Mouse (Mus musculus) Muller cell, postnatal 12 days (primary cell): Measurements from ENCODE around the gene Aknad1.
A peak's percentile ranks its signal among the peaks of the same experiment; 100 is the strongest.

Experiments used
- DNase-seq: peaks from one replicate; pipeline ENCODE4 v3.0.0-alpha.2; 2015; ENCODE audit errors: inconsistent ontology term

Gene Aknad1

GRCm38 (mm10) chr3:108786520-108786919 is 47.1 kb downstream of the Aknad1 start:
- DNase-seq: no peak

- DNase-seq: no peak
Measured at GRCm38 (mm10) chr3:108787754-108788454, 48.4 kb downstream of the Aknad1 start.

- no peak for DNase-seq
Measured at GRCm38 (mm10) chr3:108788455-108788794, 49.0 kb downstream of the Aknad1 start.

GRCm38 (mm10) chr3:108789299-108789698 is 49.8 kb downstream of the Aknad1 start:
- no peak for DNase-seq

- DNase-seq: no peak
Measured at GRCm38 (mm10) chr3:108790499-108790898, 51.0 kb downstream of the Aknad1 start.

- no peak for DNase-seq
Measured at GRCm38 (mm10) chr3:108791054-108791706, 51.7 kb downstream of the Aknad1 start.

GRCm38 (mm10) chr3:108792420-108792819 is 53.0 kb downstream of the Aknad1 start:
- no peak for DNase-seq

GRCm38 (mm10) chr3:108794780-108795179 is 55.3 kb downstream of the Aknad1 start:
- no peak for DNase-seq

- DNase-seq: no peak
Measured at GRCm38 (mm10) chr3:108795554-108796299, 56.3 kb downstream of the Aknad1 start.

- DNase-seq: no peak
Measured at GRCm38 (mm10) chr3:108796386-108796785, 56.9 kb downstream of the Aknad1 start.

- DNase-seq: no peak
Measured at GRCm38 (mm10) chr3:108797723-108798122, 58.3 kb downstream of the Aknad1 start.

- DNase-seq: no peak
Measured at GRCm38 (mm10) chr3:108798375-108798774, 58.9 kb downstream of the Aknad1 start.

- no peak for DNase-seq
Measured at GRCm38 (mm10) chr3:108805622-108806021, 66.2 kb downstream of the Aknad1 start.

GRCm38 (mm10) chr3:108810747-108811263 is 71.3 kb downstream of the Aknad1 start:
- DNase-seq: peak; percentile 11

GRCm38 (mm10) chr3:108815631-108816030 is 76.2 kb downstream of the Aknad1 start:
- no peak for DNase-seq

- no peak for DNase-seq
Measured at GRCm38 (mm10) chr3:108830493-108830892, 91.0 kb downstream of the Aknad1 start.

- DNase-seq: no peak
Measured at GRCm38 (mm10) chr3:108831750-108832149, 92.3 kb downstream of the Aknad1 start.
